Mouse (Mus musculus): ENCODE measurements around the gene Gm5105. TPM values are rescaled to one million over a fixed set of nuclear protein-coding genes. Genes with fewer than 3 reads are reported as not detected.

Gm5105 gene
- total RNA-seq, 2 experiments from 2014 or later: 0.21 TPM; not detected in 1

DNA sequence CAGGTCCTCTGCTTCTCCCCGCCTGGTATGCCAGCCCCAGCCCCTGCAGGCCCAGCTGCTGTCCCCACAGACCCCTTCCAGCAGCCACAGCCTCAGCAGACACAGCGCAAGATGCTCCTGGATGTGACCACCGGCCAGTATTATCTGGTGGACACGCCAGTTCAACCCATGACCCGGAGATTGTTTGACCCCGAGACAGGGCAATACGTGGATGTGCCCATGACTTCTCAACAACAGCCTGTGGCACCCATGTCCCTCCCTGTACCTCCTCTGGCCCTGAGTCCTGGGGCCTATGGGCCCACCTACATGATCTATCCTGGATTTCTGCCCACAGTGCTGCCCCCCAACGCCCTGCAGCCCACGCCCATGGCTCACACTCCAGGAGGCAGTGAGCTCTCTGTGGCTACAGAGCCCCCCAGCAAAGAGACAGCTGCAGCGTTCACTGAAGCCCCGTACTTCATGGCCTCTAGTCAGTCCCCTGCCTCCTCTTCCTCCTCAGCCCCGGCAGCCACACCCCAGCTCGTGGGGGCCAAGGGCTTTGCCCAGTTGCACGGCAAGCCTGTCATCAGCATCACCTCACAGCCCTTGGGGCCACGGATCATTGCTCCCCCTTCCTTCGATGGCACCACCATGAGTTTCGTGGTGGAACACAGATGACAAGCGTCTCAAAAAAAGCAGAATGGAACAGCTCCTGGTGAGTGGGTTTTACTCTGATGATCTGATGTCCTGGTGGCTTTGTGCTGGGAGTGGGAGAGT is 2.7 kb upstream of the Gm5105 start:
- DNase-seq (ENCODE audit: low spot score in 2 of 2): no peak

- DNase-seq (ENCODE audit: low spot score in 2 of 2): no peak
Observed at GRCm38 (mm10) chr3:138068103-138068502, 915 bp upstream of the Gm5105 start.

DNA sequence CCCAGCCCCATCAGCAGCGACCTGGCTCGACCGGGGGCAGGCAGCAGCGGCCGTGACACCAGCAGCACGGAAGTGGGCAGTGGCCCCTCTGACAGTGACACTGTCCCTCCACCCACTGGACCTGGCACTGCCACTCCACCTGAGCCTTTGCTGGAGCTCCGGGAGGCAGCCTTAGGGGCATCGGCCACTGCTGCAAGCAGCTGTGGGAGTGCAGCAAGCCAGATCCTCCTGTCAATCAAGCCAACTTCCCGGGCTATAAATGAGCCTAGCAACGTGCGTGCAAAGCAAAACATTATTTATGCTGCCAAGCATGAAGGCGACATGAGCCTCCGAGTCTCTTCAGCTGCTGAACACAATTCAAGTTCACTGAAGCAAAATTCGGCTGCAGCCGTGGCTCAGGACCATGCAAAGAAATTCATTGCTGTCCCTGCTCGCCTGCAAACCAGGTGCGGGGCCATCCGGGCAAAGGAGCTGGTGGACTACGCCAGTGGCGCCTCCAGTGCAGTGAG is 786 bp downstream of the Gm5105 start:
- DNase-seq (ENCODE audit: low spot score in 2 of 2): peak in 1 of 2 experiments; percentile 55

GRCm38 (mm10) chr3:138065930-138066329 is 1.3 kb downstream of the Gm5105 start:
- peak in 1 of 2 experiments; percentile 4 for DNase-seq (ENCODE audit: low spot score in 2 of 2)

- DNase-seq (ENCODE audit: low spot score in 2 of 2): peak; percentile 43 to 55
Observed at GRCm38 (mm10) chr3:138064732-138065645, 2.2 kb downstream of the Gm5105 start, which contains the start of gene 1110002E22Rik. Gene 1110002E22Rik, plus strand, starts transcription at chr3:138065052.

DNA sequence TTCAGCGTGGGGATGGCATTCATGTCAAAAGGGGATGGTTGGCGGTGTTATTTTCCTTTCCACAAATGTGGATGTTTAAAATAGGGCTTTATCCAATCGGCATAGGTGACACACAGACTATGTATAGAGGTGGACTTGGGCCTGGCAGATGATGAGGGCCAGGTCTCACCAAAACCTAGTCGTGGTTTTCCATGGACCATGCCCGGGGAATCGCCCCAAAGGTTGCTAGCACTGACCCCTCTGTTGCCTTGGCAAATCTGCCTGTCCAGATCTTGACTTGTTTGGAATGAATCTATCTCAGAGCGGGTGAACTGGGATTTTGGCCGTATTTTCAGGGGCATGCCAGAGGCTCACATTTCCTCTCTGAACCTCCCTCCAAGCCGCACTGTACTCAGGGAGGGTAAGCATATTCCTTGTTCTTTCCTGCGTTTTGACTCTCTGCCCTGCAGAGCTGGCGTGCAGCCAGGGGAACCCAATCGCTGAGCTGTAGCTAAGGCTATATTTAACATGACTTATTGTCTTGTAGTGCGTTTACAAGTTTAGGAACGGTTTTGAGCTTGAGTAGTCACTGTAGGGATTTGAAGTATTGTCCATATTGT is 3.4 kb downstream of the Gm5105 start:
- DNase-seq (ENCODE audit: low spot score in 2 of 2): peak in 1 of 2 experiments; percentile 36

DNA sequence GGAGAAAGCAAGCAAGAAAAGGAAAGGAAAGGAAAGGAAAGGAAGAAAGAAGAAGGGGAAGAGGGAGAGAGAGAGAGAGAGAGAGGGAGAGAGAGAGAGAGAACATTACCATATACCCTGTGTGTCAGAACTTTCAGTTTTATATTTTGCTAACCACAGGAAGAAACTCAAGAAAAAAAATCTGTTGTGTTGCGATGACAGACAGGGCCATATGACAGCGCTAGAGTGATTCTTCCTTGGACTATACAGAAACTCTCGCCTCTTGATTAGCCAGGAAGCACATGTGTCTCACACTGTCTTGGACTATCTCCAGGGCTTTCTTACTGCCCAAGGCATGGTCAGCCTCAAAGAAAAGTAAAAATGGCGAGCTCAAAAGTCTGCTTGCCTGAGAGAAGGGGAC is 4.5 kb downstream of the Gm5105 start:
- no peak for DNase-seq (ENCODE audit: low spot score in 2 of 2)

DNA sequence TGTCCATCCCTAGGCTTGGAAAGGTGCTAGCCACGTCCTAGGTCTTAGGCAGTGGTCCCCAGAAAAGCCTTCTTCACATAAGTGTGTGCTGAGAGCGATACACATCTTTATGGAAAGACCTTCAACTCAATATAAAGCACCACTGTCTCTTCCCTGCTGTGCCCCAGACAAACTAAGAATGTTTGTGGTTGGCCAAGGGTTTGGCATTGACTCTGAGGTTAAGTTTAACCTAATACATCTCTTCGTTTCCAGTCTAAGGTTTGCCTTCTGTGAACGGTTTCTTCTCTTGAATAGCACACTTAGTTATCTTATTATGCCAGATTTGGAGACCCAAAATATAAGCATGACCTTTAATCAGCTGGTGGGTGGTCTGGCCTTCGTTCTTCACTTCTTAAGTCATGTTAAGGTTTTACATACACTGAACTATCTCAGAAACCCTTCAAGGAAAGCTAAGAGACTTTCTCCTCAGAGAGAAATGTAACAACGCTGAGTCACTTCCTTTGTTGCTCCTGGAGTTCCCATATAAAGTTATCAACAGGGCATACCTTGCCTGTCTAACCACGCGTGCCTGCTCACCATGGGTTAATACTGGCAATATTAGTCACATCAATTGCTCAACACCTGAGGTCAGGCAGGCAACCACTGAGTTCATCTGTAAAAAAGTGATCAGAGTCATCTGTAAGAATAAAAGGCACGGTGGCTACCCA is 5.8 kb downstream of the Gm5105 start:
- no peak for DNase-seq (ENCODE audit: low spot score in 2 of 2)

DNA sequence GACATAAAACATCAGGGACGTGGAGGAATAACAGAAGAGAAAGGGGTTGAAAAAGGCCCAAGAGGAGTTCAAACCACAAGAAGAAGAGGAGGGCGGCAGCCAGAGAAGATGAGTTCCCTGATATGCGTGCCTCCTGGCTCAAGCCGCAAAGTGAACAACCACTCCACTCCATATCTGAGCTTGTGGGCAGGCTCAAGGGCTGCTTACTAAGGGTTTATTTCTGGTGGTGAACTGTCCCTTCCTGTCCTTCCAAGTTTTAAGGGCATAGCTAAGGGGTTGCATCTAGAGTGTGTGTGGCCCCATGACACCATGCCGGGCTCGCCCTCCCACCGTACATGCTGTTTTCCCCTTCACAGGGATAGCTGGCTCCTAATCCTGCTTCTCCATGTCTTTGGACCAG is 6.8 kb downstream of the Gm5105 start:
- no peak for DNase-seq (ENCODE audit: low spot score in 2 of 2)

GRCm38 (mm10) chr3:138058226-138058625 is 9.0 kb downstream of the Gm5105 start:
- DNase-seq (ENCODE audit: low spot score in 2 of 2): no peak

GRCm38 (mm10) chr3:138056976-138057375 is 10.2 kb downstream of the Gm5105 start:
- DNase-seq (ENCODE audit: low spot score in 2 of 2): no peak

- no peak for DNase-seq (ENCODE audit: low spot score in 2 of 2)
Observed at GRCm38 (mm10) chr3:138053969-138054368, 13.2 kb downstream of the Gm5105 start.

- no peak for DNase-seq (ENCODE audit: low spot score in 2 of 2)
Observed at GRCm38 (mm10) chr3:138051431-138051830, 15.8 kb downstream of the Gm5105 start.

DNA sequence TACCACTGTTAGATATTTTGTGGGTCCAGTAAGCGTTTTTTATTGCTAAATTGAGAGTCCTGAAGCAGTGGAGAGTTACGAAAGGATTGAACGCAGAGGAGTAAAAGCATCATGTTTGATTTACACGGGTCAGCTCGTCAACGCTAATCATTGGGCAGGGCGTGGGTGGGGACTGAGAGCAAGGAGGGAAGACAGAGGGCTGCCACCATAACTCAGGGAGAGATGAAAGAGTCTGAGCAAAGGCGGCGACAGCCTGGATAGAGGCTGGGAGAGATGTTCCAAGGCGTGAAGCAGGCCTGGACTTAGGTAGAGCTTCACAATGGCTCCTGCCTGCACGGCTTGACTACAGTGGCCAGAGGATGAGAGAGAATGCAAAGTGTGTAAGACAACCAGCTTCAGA is 16.4 kb downstream of the Gm5105 start:
- no peak for DNase-seq (ENCODE audit: low spot score in 2 of 2)

GRCm38 (mm10) chr3:138049555-138049954 is 17.6 kb downstream of the Gm5105 start:
- DNase-seq (ENCODE audit: low spot score in 2 of 2): no peak

DNA sequence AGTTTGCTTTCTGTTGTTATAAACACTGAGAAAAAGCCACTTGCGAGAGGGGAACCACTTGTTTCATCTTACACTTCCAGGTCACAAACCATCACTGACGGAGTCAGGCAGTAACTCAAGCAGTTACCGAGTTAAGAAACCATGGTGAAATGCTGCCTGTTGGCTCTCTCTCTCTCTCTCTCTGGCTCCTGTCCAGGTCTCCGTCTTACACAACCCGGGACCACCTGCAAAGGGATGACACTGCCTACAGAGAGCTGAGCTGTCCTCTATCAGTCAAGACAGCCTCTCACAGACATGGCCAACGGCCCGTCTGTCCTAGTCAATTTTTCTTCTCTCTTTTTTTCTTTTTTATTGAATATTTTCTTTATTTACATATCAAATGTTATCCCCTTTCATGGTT is 23.9 kb downstream of the Gm5105 start:
- DNase-seq (ENCODE audit: low spot score in 2 of 2): no peak

GRCm38 (mm10) chr3:138041591-138042301 is 25.4 kb downstream of the Gm5105 start:
- DNase-seq (ENCODE audit: low spot score in 2 of 2): no peak

GRCm38 (mm10) chr3:138040938-138041337 is 26.2 kb downstream of the Gm5105 start:
- no peak for DNase-seq (ENCODE audit: low spot score in 2 of 2)

GRCm38 (mm10) chr3:138033986-138034385 is 33.2 kb downstream of the Gm5105 start:
- no peak for DNase-seq (ENCODE audit: low spot score in 2 of 2)

- no peak for DNase-seq (ENCODE audit: low spot score in 2 of 2)
Observed at GRCm38 (mm10) chr3:138030563-138030962, 36.6 kb downstream of the Gm5105 start.
